Comparison of ENCODE assay signal across 21 mouse cellular contexts in genomic region chr8:100038931-100039330, GRCm38 (mm10).
A peak's percentile ranks its signal among the peaks of the same experiment; 100 is the strongest.
DNase-seq lines count a peak whose midpoint lies in the region; ATAC-seq and TF ChIP-seq lines count a peak whose summit lies in the region.
"Had no signal": no experiment of that assay in that cellular context is flagged by ENCODE, and none has a peak within 500 bp of the region (broad histone marks: within the 10 kb centered on the region; RNA-seq: fewer than 3 reads in every experiment).

No protein-coding gene starts in this region.

- intact Hi-C loops in left cerebral cortex, postnatal 36 days (cut with DNase I): no loop called here

- H3K9me3 ChIP-seq in lung, embryonic 14.5 days (ENCODE audit: low read depth, low read length): no peaks in the 10 kb centered on the region
- no peaks in the 10 kb centered on the region for H3K9me3 ChIP-seq in liver, embryonic 11.5 days (ENCODE audit: control insufficient read depth, low read length)
- H3K9me3 ChIP-seq: embryonic facial prominence, embryonic 12.5 days; hindbrain, embryonic 10.5 days; midbrain, embryonic 12.5 days had no signal

- no peaks in the 10 kb centered on the region for H3K27me3 ChIP-seq in lung, embryonic 14.5 days (ENCODE audit: insufficient read depth, low read length)
- no peaks in the 10 kb centered on the region for H3K27me3 ChIP-seq in liver, embryonic 11.5 days (replicated peaks; ENCODE audit: control insufficient read depth, insufficient read depth, low read length)
- H3K27me3 ChIP-seq: embryonic facial prominence, embryonic 12.5 days; midbrain, embryonic 12.5 days had no signal

- DNase-seq in lung, embryonic 14.5 days: peak; percentile 56
- DNase-seq in lung, postnatal 4 days: no peak
- DNase-seq in frontal cortex, postnatal 36 days (ENCODE audit: low spot score in 2 of 2): peak; percentile 9 to 54
- peak; percentile 8 to 10 for DNase-seq in left cerebral cortex, postnatal 36 days (ENCODE audit: low spot score in 2 of 2)
- no peak for DNase-seq in liver, embryonic 11.5 days (ENCODE audit: low spot score)
- no peak for DNase-seq in adrenal gland, postnatal 14 days
- DNase-seq: adrenal gland, adult 2 months; cerebellum, adult 9-10 months; gastrocnemius, postnatal 36 days; kidney, adult 8-10 months; kidney, postnatal 14 days; liver; retina, postnatal 1 day had no signal

- H3K4me2 ChIP-seq in lung, embryonic 14.5 days: no peak overlapping the region
- H3K4me2 ChIP-seq in liver, embryonic 11.5 days: no peak overlapping the region
- H3K4me2 ChIP-seq: embryonic facial prominence, embryonic 12.5 days; midbrain, embryonic 12.5 days had no signal

- no peaks in the 10 kb centered on the region for H3K36me3 ChIP-seq in lung, embryonic 14.5 days (ENCODE audit: insufficient read depth)
- no peaks in the 10 kb centered on the region for H3K36me3 ChIP-seq in liver, embryonic 11.5 days (ENCODE audit: control insufficient read depth, insufficient read depth, low read length)
- H3K36me3 ChIP-seq: embryonic facial prominence, embryonic 12.5 days; hindbrain, embryonic 10.5 days; midbrain, embryonic 12.5 days had no signal

- H3K4me1 ChIP-seq in lung, embryonic 14.5 days (ENCODE audit: insufficient read depth): no peaks in the 10 kb centered on the region
- H3K4me1 ChIP-seq in liver, embryonic 11.5 days (replicated peaks; ENCODE audit: control insufficient read depth, insufficient read depth, low read length): no peaks in the 10 kb centered on the region
- H3K4me1 ChIP-seq: embryonic facial prominence, embryonic 12.5 days; hindbrain, embryonic 10.5 days; midbrain, embryonic 12.5 days had no signal

- 38% methylated on average over 5 of the region's 5 CpGs for WGBS in lung, embryonic 14.5 days
- 64% methylated on average over 5 of the region's 5 CpGs for WGBS in liver, embryonic 11.5 days

- H3K9ac ChIP-seq in lung, embryonic 14.5 days: no peak overlapping the region
- no peak overlapping the region for H3K9ac ChIP-seq in liver, embryonic 11.5 days (ENCODE audit: low read depth, low read length)
- H3K9ac ChIP-seq: embryonic facial prominence, embryonic 12.5 days; midbrain, embryonic 12.5 days had no signal

- no peak overlapping the region for H3K4me3 ChIP-seq in lung, embryonic 14.5 days (ENCODE audit: low read depth, low read length)
- no peak overlapping the region for H3K4me3 ChIP-seq in liver, embryonic 11.5 days (ENCODE audit: low read depth, low read length)
- H3K4me3 ChIP-seq: embryonic facial prominence, embryonic 12.5 days; erythroblast, embryonic 14.5 days; hindbrain, embryonic 10.5 days; midbrain, embryonic 12.5 days had no signal

- TF ChIP-seq CTCF in lung, embryonic 14.5 days (IDR thresholded peaks at IDR 0.05; ENCODE audit: low read depth): no peak

- no peak for ATAC-seq in lung, embryonic 14.5 days (ENCODE audit: insufficient read depth)
- peak; percentile 92 for ATAC-seq in frontal cortex, adult (ENCODE audit: low TSS enrichment)
- no peak for ATAC-seq in liver, embryonic 11.5 days (replicated peaks; ENCODE audit: low FRiP score)
- ATAC-seq: forebrain, embryonic 14.5 days; lung, postnatal 0 days had no signal

- H3K27ac ChIP-seq in lung, embryonic 14.5 days (ENCODE audit: low read depth): no peak overlapping the region
- no peak overlapping the region for H3K27ac ChIP-seq in liver, embryonic 11.5 days (ENCODE audit: low read depth, low read length)
- H3K27ac ChIP-seq: embryonic facial prominence, embryonic 12.5 days; hindbrain, embryonic 10.5 days; midbrain, embryonic 12.5 days; stomach, postnatal 0 days had no signal

Comparison
In these comparisons a context has a peak if more than half of its experiments do, and no peak if none do; other contexts are left out.
1. DNase-seq: peak in lung, embryonic 14.5 days (single experiment), frontal cortex, postnatal 36 days (2 of 2) and left cerebral cortex, postnatal 36 days (2 of 2); none in lung, postnatal 4 days (0 of 2), liver, embryonic 11.5 days (single experiment) and adrenal gland, postnatal 14 days (single experiment).